Mouse (Mus musculus): ENCODE data around the gene Mybpc2. TPM values are rescaled to one million over a fixed set of nuclear protein-coding genes. Genes with fewer than 3 reads are reported as not detected.

Mybpc2 gene
- polyA plus RNA-seq, 1 experiment from 2014 or later: 4.5 TPM

- no peak overlapping the region for H3K9ac ChIP-seq (ENCODE audit: low read length)
- peaks cover 3% of the 10 kb centered on the region; the same call in 1 of the 2 replicates for H3K9me3 ChIP-seq (replicated peaks; ENCODE audit: control insufficient read depth, low read length)
- WGBS: 93% methylated on average over 23 of the region's 23 CpGs
- H3K4me2 ChIP-seq (ENCODE audit: low read depth, low read length): no peak overlapping the region
- H3K27me3 ChIP-seq (ENCODE audit: control insufficient read depth, insufficient read depth, low read length): no peaks in the 10 kb centered on the region
- H3K27ac ChIP-seq (ENCODE audit: low read length): no peak overlapping the region
- ATAC-seq (replicated peaks; ENCODE audit: extremely low read depth, insufficient read depth, low FRiP score): no peak
- no peak overlapping the region for H3K4me3 ChIP-seq (ENCODE audit: low read length)
- peaks cover 16% of the 10 kb centered on the region for H3K4me1 ChIP-seq (ENCODE audit: control insufficient read depth, insufficient read depth, low read length)
- peaks cover 28% of the 10 kb centered on the region for H3K36me3 ChIP-seq (ENCODE audit: control insufficient read depth, insufficient read depth)
Observed at GRCm38 (mm10) chr7:44549621-44550408, 25.4 kb upstream of the Mybpc2 start.

- Histone ChIP-seq H3K36me3 (ENCODE audit: control insufficient read depth, insufficient read depth) (peaks cover 28% of the 10 kb centered on the region), H3K4me2 (ENCODE audit: low read depth, low read length) (peak within 1 kb of the TSS; percentile 75), H3K27ac (ENCODE audit: low read length) (peak within 1 kb of the TSS; percentile 68), H3K27me3 (ENCODE audit: control insufficient read depth, insufficient read depth, low read length) (no peaks in the 10 kb centered on the region), H3K4me3 (ENCODE audit: low read length) (peak within 1 kb of the TSS; percentile 69), H3K9me3 (replicated peaks; ENCODE audit: control insufficient read depth, low read length) (peaks cover 3% of the 10 kb centered on the region; the same call in 1 of the 2 replicates), H3K9ac (ENCODE audit: low read length) (peak within 1 kb of the TSS; percentile 76), H3K4me1 (ENCODE audit: control insufficient read depth, insufficient read depth, low read length) (peaks cover 16% of the 10 kb centered on the region)
- peak; percentile 95 for ATAC-seq (replicated peaks; ENCODE audit: extremely low read depth, insufficient read depth, low FRiP score)
- WGBS: under 1% methylated on average over 43 of the region's 43 CpGs
Observed at GRCm38 (mm10) chr7:44548497-44549087, 24.1 kb upstream of the Mybpc2 start, which contains the start of gene Pold1. Pold1 (minus strand) TSS chr7:44548849.

- Histone ChIP-seq H3K9ac (ENCODE audit: low read length) (peak overlapping the region; percentile 76), H3K27me3 (ENCODE audit: control insufficient read depth, insufficient read depth, low read length) (no peaks in the 10 kb centered on the region), H3K9me3 (replicated peaks; ENCODE audit: control insufficient read depth, low read length) (peaks cover 3% of the 10 kb centered on the region; the same call in 1 of the 2 replicates), H3K4me2 (ENCODE audit: low read depth, low read length) (peak overlapping the region; percentile 75), H3K4me1 (ENCODE audit: control insufficient read depth, insufficient read depth, low read length) (peaks cover 11% of the 10 kb centered on the region), H3K27ac (ENCODE audit: low read length) (peak overlapping the region; percentile 68), H3K36me3 (ENCODE audit: control insufficient read depth, insufficient read depth) (peaks cover 28% of the 10 kb centered on the region), H3K4me3 (ENCODE audit: low read length) (peak overlapping the region; percentile 69)
- WGBS: 19% methylated on average over 5 of the region's 5 CpGs
- no peak for ATAC-seq (replicated peaks; ENCODE audit: extremely low read depth, insufficient read depth, low FRiP score)
Observed at GRCm38 (mm10) chr7:44547725-44548124, 23.3 kb upstream of the Mybpc2 start.

GRCm38 (mm10) chr7:44547041-44547440, 22.6 kb upstream of the Mybpc2 start:
- no peak for ATAC-seq (replicated peaks; ENCODE audit: extremely low read depth, insufficient read depth, low FRiP score)
- H3K36me3 ChIP-seq (ENCODE audit: control insufficient read depth, insufficient read depth): peaks cover 26% of the 10 kb centered on the region
- peak overlapping the region; percentile 76 for H3K9ac ChIP-seq (ENCODE audit: low read length)
- peak overlapping the region; percentile 75 for H3K4me2 ChIP-seq (ENCODE audit: low read depth, low read length)
- H3K4me3 ChIP-seq (ENCODE audit: low read length): peak overlapping the region; percentile 69; the same call in 1 of the 2 replicates
- WGBS: 95% methylated on average over 13 of the region's 13 CpGs
- H3K9me3 ChIP-seq (replicated peaks; ENCODE audit: control insufficient read depth, low read length): peaks cover 3% of the 10 kb centered on the region; the same call in 1 of the 2 replicates
- peaks cover 9% of the 10 kb centered on the region; the same call in 1 of the 2 replicates for H3K4me1 ChIP-seq (ENCODE audit: control insufficient read depth, insufficient read depth, low read length)
- H3K27ac ChIP-seq (ENCODE audit: low read length): no peak overlapping the region
- H3K27me3 ChIP-seq (ENCODE audit: control insufficient read depth, insufficient read depth, low read length): no peaks in the 10 kb centered on the region

- Histone ChIP-seq H3K4me2 (ENCODE audit: low read depth, low read length) (no peak overlapping the region), H3K27me3 (ENCODE audit: control insufficient read depth, insufficient read depth, low read length) (no peaks in the 10 kb centered on the region), H3K27ac (ENCODE audit: low read length) (no peak overlapping the region), H3K4me3 (ENCODE audit: low read length) (no peak overlapping the region), H3K4me1 (ENCODE audit: control insufficient read depth, insufficient read depth, low read length) (peaks cover 9% of the 10 kb centered on the region; the same call in 1 of the 2 replicates), H3K9ac (ENCODE audit: low read length) (no peak overlapping the region), H3K9me3 (replicated peaks; ENCODE audit: control insufficient read depth, low read length) (peaks cover 3% of the 10 kb centered on the region; the same call in 1 of the 2 replicates), H3K36me3 (ENCODE audit: control insufficient read depth, insufficient read depth) (peaks cover 24% of the 10 kb centered on the region)
- WGBS: 94% methylated on average over 3 of the region's 3 CpGs
- ATAC-seq (replicated peaks; ENCODE audit: extremely low read depth, insufficient read depth, low FRiP score): no peak
Observed at GRCm38 (mm10) chr7:44546274-44546673, 21.8 kb upstream of the Mybpc2 start.

- Histone ChIP-seq H3K4me2 (ENCODE audit: low read depth, low read length) (no peak overlapping the region), H3K36me3 (ENCODE audit: control insufficient read depth, insufficient read depth) (peaks cover 27% of the 10 kb centered on the region), H3K27ac (ENCODE audit: low read length) (no peak overlapping the region), H3K27me3 (ENCODE audit: control insufficient read depth, insufficient read depth, low read length) (no peaks in the 10 kb centered on the region), H3K4me3 (ENCODE audit: low read length) (no peak overlapping the region), H3K9ac (ENCODE audit: low read length) (no peak overlapping the region), H3K9me3 (replicated peaks; ENCODE audit: control insufficient read depth, low read length) (peaks cover 3% of the 10 kb centered on the region; the same call in 1 of the 2 replicates), H3K4me1 (ENCODE audit: control insufficient read depth, insufficient read depth, low read length) (peaks cover 9% of the 10 kb centered on the region; the same call in 1 of the 2 replicates)
- WGBS: 78% methylated on average over 12 of the region's 12 CpGs
- ATAC-seq (replicated peaks; ENCODE audit: extremely low read depth, insufficient read depth, low FRiP score): no peak
Observed at GRCm38 (mm10) chr7:44543071-44543470, 18.6 kb upstream of the Mybpc2 start.

GRCm38 (mm10) chr7:44542555-44542954, 18.1 kb upstream of the Mybpc2 start:
- Histone ChIP-seq H3K27ac (ENCODE audit: low read length) (no peak overlapping the region), H3K27me3 (ENCODE audit: control insufficient read depth, insufficient read depth, low read length) (no peaks in the 10 kb centered on the region), H3K4me3 (ENCODE audit: low read length) (no peak overlapping the region), H3K9me3 (replicated peaks; ENCODE audit: control insufficient read depth, low read length) (peaks cover 3% of the 10 kb centered on the region; the same call in 1 of the 2 replicates), H3K36me3 (ENCODE audit: control insufficient read depth, insufficient read depth) (peaks cover 32% of the 10 kb centered on the region), H3K9ac (ENCODE audit: low read length) (no peak overlapping the region), H3K4me1 (ENCODE audit: control insufficient read depth, insufficient read depth, low read length) (peaks cover 4% of the 10 kb centered on the region; the same call in 1 of the 2 replicates), H3K4me2 (ENCODE audit: low read depth, low read length) (no peak overlapping the region)
- no peak for ATAC-seq (replicated peaks; ENCODE audit: extremely low read depth, insufficient read depth, low FRiP score)
- WGBS: 89% methylated on average over 11 of the region's 11 CpGs

GRCm38 (mm10) chr7:44538756-44539624, 14.5 kb upstream of the Mybpc2 start:
- no peak for ATAC-seq (replicated peaks; ENCODE audit: extremely low read depth, insufficient read depth, low FRiP score)
- 92% methylated on average over 41 of the region's 41 CpGs for WGBS
- peaks cover 13% of the 10 kb centered on the region for H3K4me1 ChIP-seq (ENCODE audit: control insufficient read depth, insufficient read depth, low read length)

More at GRCm38 (mm10) chr7:44538756-44539624, 14.5 kb upstream of the Mybpc2 start:
- H3K27me3 ChIP-seq (ENCODE audit: control insufficient read depth, insufficient read depth, low read length): no peaks in the 10 kb centered on the region
- no peak overlapping the region for H3K4me3 ChIP-seq (ENCODE audit: low read length)
- H3K4me2 ChIP-seq (ENCODE audit: low read depth, low read length): no peak overlapping the region
- no peaks in the 10 kb centered on the region for H3K9me3 ChIP-seq (replicated peaks; ENCODE audit: control insufficient read depth, low read length)
- H3K27ac ChIP-seq (ENCODE audit: low read length): no peak overlapping the region
- no peak overlapping the region for H3K9ac ChIP-seq (ENCODE audit: low read length)
- peaks cover 48% of the 10 kb centered on the region for H3K36me3 ChIP-seq (ENCODE audit: control insufficient read depth, insufficient read depth)

All from heart, embryonic 16.5 days (tissue).